Mouse (Mus musculus) naive thymus-derived CD4-positive, alpha-beta T cell, adult 2 months (primary cell): ENCODE measurements around the gene Trpc3.
A peak's percentile ranks its signal among the peaks of the same experiment; 100 is the strongest.
"Not testable (repeated sequence)": the region's sequence is repeated elsewhere in the genome, so short reads cannot be mapped to it uniquely, and the experiment has no call there.

Experiments
- DNase-seq: peaks from one replicate; pipeline ENCODE4 v3.0.0-alpha.2; 2011; ENCODE audit warnings: low read depth

Trpc3 gene

DNA sequence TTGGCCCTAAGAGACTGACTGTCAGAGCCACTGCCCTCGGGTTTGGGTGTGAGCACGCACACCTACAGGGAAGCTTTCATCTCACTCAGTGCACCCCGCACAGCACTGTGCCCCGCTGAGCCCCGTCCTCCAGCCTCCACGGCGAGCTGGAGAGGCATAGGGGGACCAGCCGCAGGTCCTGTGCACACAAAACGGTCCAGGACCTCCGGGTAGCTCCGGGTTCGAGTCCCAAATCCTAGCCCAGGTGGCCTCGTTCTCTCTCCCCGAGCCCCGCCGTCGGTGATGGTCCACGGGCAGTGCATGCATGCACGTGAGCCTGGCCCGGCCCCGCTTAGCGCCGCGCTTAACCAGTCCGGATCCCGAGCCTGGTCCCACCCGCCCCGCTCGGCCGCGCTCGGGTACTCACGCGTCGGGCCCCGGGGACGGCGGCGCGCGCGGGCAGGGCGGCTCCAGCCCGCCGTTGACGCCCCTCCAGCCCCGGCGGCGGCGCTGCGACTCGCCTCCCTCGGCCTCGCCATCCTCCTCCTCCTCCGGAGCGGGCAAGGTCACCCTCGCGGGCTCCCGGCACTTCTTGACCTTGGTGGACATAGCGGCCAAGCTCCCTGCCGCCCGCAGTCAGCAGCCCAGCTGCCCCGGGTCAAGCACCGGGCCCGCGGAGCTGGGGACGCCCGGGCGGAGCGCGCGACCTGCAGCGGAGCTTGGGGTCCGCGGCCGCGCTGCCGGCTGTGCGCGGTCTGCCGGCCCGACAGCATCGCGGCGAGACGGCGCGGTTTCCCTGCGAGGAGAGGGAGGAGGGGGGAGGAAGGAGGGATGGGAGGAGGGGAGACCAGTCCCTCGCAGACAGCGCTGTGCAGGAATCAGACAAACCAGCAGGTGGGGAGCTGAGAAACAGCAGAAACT lies at the start of gene Trpc3:
Gene Trpc3, minus strand, starts transcription at position 776 of the 900 bp plus-strand sequence.
- peak; percentile 11 for DNase-seq

DNA sequence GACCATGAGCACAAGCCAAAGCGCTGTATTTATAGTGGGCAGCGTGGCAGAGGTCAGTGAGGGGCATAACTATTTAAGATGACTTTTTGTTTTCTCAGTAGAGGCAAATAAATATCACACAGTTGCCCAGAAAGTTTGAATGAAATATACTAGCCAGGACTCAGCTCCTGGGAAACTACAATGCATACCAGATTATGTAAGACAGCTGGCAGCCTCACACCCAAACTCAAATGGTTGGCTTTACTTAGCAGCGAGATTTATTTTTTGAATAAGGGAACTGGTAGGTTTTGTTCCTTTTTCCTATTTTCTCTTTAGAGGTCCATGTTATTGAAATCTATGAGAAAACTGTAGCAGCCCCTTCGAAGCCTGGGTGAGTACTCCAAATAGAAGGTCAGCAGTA lies 48.1 kb upstream of the Trpc3 start:
- DNase-seq, result no peak

DNA sequence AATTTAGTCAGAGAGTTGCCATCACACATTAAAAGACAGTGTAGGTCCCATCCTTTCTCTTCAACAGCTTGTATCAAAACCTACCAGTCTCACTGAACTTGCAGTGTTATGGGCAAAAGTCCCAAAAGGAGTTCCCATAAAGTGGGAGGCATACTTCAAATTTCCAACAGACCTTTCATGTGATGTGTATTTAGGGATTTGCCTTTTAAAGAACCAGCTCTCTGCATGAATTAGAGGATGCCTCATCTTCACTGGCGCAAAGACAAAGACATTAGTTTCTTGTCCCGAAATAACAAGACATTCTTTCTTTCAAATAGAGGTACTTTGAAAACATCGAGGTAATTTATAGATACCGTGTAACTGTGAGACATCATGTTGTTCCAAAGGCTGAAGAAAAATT lies 43.1 kb upstream of the Trpc3 start:
- no peak for DNase-seq

DNA sequence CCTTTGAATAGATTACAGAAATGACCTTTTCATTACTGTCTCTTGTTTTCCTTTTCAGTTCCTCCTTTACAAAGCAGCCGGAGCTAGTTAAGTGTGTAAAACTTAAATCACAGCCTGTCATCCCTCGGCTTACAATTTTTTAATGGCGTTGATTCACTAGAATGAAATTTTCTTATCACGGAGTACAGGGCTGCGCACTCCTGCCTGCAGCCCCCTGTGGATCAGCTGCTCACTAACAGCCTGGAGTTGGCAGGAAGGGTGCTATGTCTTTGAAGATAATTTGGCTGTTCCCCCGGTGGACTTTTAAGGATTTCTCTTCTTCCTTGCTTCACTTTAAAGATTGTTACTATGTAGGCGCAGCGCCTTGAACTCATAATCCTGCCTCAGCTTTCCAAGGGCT lies 36.6 kb upstream of the Trpc3 start:
- DNase-seq, result no peak

DNA sequence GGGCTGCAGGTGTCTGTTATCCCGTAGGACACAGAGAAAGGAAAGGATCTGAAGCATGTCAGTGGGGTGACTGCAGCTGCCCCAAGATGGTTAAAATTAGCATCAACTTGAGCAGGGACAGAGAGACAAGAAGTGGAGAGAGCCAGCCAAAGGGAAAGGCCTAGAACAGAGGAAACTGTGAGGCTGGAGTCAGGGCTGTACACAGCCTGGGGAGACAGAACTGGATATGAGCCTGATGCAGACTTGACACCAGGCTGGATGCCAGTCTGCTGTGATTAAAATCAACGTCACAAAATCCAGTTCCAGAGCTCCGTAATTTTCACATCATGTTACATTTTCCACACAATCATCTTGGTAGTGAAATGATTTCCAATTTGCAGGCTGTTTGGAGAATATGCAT lies 31.9 kb upstream of the Trpc3 start:
- no peak for DNase-seq

DNA sequence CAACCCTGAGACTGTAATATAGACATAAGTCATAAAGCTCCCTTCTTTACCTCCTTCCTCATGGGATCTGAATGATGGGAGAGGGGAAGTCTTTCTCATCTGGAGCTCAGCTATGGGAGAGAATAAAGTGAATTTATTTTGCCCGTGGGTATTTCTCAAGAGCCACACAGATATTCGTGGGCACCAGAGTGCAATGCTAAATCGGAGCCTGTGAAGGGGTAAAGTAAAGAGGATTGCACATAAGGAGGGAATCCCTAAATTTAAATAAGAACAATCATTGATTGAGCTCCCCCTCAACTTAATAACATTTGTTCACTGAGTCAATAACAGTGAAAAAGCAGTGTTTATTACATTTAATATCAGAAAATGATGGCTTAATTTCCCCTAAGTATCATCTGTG lies 19.6 kb upstream of the Trpc3 start:
- no peak for DNase-seq

DNA sequence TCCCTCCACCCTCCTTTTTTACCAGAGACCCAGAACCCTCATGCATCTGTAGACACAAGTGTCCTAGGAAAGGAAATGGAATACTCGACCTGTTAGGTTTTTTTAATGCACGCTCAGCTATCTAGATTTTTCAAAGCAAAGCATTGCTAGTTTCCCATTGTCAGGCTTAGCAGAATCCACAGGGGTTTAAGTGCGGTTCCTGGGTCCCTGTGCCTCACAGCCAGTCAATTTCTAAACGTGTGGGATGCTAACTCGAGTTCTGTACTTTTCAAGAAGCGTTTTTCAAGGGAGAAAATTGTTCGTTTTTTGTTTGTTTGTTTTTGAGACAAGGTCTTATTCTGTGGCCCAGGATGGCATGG lies 304 bp upstream of the Trpc3 start:
- DNase-seq, result no peak

DNA sequence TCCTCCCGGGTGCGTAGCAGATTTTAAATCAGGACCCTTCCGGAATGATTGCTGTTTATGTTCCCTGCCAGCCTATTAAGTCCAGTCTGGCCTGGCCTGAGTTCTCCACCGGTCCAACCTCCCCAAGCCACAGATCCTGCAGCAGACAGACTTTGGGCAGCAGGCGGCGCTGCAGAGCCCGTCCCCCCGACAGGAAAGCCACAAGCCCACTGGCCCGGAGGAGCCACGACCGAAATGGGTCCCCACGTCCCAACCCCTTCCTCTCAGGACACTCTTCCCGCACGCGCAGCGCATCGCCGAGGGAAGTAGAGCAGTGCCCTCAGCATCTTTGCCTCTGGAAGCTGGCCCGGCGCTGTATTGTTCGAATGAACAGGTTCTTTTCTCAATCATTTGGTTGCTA lies 1.1 kb downstream of the Trpc3 start:
- peak; percentile 40 for DNase-seq

DNA sequence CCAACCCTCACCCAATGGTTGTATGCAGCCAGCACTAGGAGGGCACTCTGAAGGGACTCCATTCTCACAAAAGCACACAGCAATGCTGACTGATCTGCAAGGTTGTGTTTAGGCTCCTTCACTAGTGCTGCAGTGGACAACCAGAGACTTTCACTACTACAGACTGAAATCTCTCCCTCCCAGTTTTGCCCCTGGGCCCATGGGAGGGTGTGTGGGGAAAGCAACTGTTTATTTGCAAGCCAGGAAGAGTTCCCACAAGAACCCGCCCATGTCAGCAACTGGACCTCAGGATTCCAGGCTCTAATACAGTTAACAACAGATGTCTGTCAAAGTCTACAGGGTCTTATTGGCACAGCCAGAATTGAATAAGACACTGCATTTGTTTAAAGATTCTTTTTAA lies 14.1 kb downstream of the Trpc3 start:
- DNase-seq, result no peak

DNA sequence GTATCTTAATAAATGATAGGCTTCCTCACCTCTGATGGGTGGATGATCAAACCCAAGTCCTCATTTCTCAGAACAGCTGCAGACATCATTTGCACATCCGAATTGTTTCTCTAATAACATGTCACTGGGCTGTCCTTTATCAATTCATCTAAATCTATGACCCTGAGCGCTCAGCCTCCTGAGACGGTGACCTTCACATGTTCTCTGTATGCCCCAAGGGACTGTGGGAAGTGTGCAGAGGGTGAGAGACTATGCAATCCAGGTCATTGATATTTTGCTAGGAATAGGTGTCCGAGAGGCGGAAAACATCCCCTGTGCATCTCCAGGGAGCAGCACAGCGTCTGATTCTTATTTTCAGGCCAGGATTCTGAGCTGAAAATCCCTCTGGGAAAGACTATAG lies 22.2 kb downstream of the Trpc3 start:
- no peak for DNase-seq

DNA sequence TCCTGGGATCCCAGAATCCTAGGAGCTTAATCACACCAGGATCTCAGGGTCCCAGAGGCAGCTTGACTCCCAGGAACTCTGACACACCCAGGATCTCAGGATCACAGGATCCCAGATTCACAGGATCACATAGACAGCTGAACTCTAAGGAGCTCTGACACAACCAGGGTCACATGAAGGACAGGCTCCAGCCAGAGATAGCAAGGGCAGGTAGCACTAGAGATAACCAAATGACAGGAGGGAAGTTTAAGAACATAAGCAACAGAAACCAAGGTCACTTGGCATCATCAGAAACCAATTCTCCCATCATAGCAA lies 44.8 kb downstream of the Trpc3 start:
- not testable (repeated sequence) for DNase-seq

DNA sequence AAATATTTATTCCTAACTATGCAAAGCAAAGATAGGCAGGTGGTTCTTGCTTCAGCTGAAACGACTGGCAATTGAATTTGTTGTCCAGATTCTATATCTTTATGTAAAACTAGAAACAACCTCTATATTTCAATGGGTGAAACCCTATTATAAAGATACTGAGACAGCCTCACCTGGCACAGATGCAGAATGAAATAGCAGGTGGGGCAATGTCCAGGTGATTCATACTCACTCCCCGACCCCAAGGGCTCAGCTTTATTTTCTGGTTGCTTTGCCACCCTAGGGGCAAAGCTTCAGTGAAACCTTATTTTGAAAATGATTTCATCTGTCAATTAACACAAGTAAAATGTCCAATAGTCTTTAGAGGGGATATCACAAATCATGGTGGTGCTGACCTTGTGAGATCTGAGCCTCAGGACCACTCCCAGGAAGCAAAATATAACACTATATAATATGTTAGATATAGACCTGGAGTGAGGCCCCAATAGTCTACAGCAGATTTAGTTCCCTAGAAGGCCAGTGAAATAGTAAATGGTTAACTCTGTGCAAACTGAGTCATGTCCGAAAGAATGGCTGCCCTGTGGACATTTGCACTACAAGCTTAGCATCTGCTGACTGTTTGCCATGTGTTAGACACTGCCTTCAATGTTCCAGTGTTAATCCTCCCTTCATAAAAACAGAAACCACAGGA lies 45.3 kb downstream of the Trpc3 start:
- no peak for DNase-seq

DNA sequence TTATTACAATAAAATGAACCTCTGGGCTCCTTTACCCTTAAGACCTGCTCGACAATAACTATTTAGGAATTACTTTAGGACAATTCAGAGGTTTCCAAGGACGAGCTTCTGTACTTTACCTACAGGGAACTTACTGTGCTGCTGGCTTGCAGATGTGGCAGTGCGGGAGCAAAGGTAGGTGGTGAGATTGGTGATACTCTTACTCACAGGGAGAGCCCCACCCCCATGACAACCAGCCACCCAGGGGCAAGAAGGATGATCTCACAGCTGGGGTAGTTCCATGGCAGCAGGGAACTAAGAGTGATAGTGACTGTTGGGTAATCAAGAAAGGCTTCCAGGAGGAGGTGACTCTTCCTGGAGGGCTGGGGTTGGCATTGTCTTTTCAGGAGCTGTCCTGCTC lies 46.6 kb downstream of the Trpc3 start:
- no peak for DNase-seq

DNA sequence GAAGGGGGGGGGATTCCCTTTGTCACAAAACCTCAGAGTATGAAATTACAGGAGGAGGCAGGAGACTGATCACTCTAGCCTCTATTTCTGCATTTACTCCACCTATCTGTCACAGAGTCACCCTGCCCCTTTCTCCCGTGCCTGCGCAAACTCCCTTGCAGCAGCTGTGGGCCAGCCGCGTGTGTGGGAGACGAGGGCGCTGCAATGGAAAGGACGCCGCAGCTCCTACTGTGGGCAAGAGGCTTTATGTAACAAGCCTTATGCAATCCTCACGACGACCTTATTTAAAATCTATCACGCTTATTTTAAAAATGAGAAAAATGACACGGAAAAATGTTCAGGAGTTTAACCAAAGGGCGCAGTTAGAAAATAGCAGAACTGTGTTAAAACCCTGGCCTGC lies 47.2 kb downstream of the Trpc3 start:
- DNase-seq, result no peak

DNA sequence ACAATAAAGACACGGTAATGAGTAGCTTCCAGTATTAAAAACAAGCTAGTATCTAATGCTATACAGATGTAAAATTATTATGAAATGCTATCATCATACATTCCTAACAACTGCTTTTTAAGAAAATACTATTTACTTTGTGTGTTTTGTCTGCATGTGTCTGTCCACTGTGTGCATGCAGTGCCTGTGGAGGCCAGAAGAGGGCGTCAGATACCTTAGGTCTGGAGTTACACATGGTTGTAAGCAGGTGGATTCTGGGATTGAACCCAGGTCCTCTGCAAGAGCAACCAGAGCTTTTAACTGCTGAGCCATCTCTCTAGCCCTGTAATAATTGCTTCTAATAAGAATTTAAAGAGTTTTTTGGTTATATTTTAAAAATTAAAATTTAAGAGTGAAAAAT lies 49.2 kb downstream of the Trpc3 start:
- no peak for DNase-seq

DNA sequence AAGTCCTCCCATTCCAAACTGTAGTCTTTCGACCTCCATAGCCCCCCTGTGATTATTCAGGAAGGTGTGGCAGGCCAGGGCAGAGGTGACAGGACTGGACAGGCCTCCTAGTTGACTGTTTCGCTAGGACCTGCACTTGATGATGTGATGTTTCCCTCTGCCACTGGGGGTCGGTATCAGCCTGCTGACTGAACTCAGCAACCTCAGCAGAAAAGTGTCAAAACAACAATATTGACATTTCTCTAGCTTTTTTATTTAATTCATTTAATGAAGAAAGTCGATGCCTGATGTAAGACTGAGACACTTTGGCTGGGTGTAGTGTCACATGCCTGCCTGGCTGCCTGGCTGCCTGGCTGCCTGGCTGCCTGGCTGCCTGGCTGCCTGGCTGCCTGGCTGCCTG lies 54.5 kb downstream of the Trpc3 start:
- DNase-seq, result no peak

DNA sequence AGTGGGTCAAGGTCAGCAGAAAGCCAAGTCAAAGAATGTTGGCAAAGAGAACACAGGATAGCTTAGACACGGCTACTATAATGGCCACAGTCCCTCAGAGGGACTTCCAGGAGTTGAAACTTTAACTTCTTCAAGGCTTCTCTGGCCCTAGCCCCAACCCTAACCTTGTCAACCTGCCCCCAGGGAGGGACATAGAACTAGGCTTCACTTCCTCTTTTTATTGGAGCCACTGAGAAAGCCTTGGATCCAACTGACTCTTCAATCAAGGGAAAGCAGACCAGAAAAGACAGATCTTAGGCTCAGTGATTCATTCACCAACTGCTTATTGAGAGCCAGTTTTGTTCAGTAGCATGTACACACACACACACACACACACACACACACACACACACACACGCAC lies 63.2 kb downstream of the Trpc3 start:
- DNase-seq, result no peak

DNA sequence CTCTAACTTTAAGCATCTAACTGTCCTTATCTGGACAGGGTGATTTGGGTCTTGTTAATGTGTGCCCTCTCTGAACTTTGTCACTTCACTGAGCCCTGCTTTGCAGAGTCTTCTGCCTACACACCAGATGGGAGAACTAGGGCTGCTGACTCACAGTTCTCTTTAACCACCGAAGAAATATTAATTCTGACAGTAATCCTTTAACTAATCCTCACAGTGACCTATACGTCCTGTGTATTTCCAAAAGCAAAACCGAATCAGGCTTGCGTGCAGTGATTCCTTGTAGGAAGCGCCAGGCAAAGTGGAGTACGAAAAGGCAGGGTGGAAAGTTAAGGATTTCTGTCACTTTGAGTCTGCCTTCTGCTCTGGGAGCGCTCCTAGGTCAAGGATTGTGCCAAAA lies 71.8 kb downstream of the Trpc3 start:
- no peak for DNase-seq

DNA sequence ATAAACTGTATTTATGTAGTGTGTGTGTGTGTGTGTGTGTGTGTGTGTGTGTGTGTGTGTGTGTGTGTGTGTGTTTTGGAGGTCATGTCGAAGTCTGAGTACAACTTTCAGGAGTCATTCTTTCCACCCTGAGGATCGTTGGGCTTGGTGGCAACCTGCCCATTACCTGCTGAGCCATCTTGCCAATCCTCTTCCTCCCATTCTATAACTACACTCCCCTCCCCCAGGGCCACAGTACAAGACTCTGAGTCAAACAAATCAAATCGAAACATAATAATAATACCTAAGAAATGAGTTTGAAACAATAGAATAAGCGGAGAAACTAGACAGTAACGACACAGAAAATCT lies 76.1 kb downstream of the Trpc3 start:
- DNase-seq, result no peak

DNA sequence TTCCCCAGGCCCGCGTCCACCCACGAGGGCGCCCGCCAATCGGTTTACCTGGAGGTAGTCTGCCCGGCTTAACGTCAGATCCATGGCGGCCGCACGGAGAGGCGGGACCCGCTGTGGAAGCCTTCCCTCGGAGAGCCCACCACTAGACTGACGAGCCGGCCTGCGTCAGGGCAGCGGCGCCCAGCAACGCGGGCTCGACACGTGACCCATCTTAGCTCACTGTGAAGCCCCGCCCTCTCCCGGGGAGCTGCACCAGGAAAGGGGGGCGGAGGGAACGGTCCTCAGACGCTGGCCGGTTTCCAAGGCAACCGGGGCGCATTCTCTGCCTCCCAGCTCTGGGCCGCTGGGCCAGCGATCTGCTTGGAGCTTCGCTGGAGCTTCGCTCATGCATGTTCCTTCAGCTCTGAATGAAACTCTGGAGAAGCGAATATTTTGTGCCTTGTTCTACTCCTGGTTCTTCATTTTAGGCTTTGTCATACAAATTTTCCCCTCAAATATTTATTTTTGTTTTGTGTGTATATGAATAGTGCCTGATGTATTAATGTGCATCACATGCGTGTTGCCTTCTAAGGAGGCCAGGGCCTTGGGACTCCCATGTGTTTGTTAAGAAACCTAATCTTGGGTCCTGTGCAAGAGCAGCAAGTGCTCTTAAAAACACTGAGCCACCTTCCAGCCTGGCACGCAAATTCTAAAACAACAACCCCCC lies 76.6 kb downstream of the Trpc3 start, which contains the start of gene Bbs7:
Gene Bbs7, minus strand, starts transcription at position 276 of the 706 bp plus-strand sequence.
- DNase-seq, result peak; percentile 82

DNA sequence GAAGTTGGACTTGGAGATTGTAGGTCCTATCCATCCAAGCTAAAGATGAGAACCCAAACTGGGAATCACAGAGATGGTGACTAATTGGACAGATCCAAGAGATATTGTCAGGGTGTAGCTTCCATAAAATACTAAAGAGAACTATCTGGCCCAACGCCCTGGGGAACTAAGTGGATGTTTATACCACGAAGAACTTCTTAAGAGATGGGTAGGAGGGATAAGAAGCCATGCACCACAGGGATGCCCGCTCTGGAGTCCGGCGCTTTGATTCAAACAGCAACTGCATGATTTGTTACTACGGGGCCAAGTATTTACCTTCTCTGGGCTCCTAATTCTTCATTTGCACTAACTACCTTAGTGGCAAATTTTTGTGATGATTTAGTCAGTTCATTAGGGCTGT lies 77.3 kb downstream of the Trpc3 start:
- DNase-seq, result no peak

DNA sequence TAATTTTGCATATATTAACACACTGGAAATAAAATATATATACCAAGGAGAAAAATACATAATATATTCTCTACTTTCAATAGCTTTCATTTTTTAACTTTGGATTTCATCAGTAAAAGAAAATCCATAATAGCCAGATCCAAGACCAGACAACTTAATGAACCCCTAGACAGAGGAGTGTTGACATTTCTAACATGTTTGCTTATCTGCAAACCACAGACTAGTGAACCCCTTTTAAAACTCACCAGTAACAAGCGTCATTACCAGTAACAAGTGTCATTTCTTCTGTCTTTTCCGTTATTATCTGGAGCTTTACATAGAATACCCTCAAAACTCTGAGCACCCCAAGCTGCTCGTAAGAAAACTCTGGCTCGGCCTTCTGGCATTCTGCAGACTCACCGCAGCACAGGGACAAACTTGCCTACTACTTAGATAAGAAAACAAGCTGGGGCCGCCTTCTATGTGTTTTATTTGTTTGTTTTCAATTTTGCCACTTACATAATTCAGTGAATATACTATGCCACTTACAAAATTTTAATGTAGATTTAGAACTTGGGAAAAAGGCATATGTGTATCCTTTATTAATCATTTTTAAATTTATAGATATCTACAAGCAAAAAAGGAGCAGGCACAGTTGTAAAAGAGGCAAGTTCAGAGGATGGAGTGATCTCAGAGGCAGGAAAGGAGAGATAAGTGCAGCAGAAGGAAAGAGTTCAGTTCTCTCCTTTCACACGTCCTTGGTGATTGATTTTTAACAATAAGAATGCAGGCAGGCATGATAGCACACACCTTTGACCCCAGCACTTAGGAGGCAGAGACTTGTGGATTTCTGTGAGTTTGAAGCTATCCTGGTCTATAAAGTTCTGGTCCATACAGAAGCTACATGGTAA lies 83.8 kb downstream of the Trpc3 start:
- DNase-seq, result no peak
